Mouse (Mus musculus) heart, embryonic 16.5 days (tissue): ENCODE results near the gene Adam1a. TPM values are rescaled to one million over a fixed set of nuclear protein-coding genes. Genes with fewer than 3 reads are reported as not detected.

Experiments
- ATAC-seq: fragments of 200-750 bp; cut with Nextera tagmentation; replicated peaks from 2 replicates; pipeline ENCODE4 v1.8.0; 2017; ENCODE audit warnings: moderate number of reproducible peaks; ENCODE audit not compliant: insufficient read depth, low FRiP score; ENCODE audit errors: extremely low read depth
- H3K27ac ChIP-seq: fragments of 300-500 bp; sonication (generic); 2 replicates; pipeline ENCODE4 v1.5.1; 2014; ENCODE audit warnings: mild to moderate bottlenecking, low read length, control low read depth, moderate library complexity
- H3K27me3 ChIP-seq: fragments of 300-500 bp; sonication (generic); 2 replicates; pipeline ENCODE4 v1.6.1; 2014; ENCODE audit warnings: low read length, mixed read lengths; ENCODE audit not compliant: control insufficient read depth, insufficient read depth
- H3K36me3 ChIP-seq: fragments of 300-500 bp; sonication (generic); 2 replicates; pipeline ENCODE4 v1.6.1; 2014; ENCODE audit not compliant: control insufficient read depth, insufficient read depth
- H3K4me1 ChIP-seq: fragments of 300-500 bp; sonication (generic); 2 replicates; pipeline ENCODE4 v1.6.1; 2014; ENCODE audit warnings: low read length, mixed read lengths; ENCODE audit not compliant: control insufficient read depth, insufficient read depth
- H3K4me2 ChIP-seq: fragments of 300-500 bp; sonication (generic); 2 replicates; pipeline ENCODE4 v1.6.1; 2014; ENCODE audit warnings: low read depth, mild to moderate bottlenecking, control low read depth, low read length
- H3K4me3 ChIP-seq: fragments of 300-500 bp; sonication (generic); 2 replicates; pipeline ENCODE4 v1.5.1; 2014; ENCODE audit warnings: mild to moderate bottlenecking, control low read depth, low read length
- H3K9ac ChIP-seq: fragments of 300-500 bp; sonication (generic); 2 replicates; pipeline ENCODE4 v1.6.1; 2014; ENCODE audit warnings: low read length, control low read depth
- H3K9me3 ChIP-seq: fragments of 300-500 bp; sonication (generic); replicated peaks from 2 replicates; pipeline ENCODE4 v1.6.1; 2016; ENCODE audit warnings: low read length; ENCODE audit not compliant: control insufficient read depth
- WGBS: fragments of 180-500 bp; shearing (Covaris S2); extraction: QIAGEN DNeasy Blood & Tissue Kit; methylation state at CpG from one replicate; pipeline ENCODE4 v1.1.7; 2014; 5-methylcytosine and 5-hydroxymethylcytosine counted together
- polyA plus RNA-seq: library from polyadenylated mRNA; unstranded; fragments of >200 nt; fragmentation: Nextera tagmentation; extraction: Ambion mirVana; gene quantifications from 2 replicates; pipeline ENCODE4 v1.2.1, GENCODE M21; 2015

Adam1a gene
- 0.54 and 1.3 TPM in 2 replicates for polyA plus RNA-seq

DNA sequence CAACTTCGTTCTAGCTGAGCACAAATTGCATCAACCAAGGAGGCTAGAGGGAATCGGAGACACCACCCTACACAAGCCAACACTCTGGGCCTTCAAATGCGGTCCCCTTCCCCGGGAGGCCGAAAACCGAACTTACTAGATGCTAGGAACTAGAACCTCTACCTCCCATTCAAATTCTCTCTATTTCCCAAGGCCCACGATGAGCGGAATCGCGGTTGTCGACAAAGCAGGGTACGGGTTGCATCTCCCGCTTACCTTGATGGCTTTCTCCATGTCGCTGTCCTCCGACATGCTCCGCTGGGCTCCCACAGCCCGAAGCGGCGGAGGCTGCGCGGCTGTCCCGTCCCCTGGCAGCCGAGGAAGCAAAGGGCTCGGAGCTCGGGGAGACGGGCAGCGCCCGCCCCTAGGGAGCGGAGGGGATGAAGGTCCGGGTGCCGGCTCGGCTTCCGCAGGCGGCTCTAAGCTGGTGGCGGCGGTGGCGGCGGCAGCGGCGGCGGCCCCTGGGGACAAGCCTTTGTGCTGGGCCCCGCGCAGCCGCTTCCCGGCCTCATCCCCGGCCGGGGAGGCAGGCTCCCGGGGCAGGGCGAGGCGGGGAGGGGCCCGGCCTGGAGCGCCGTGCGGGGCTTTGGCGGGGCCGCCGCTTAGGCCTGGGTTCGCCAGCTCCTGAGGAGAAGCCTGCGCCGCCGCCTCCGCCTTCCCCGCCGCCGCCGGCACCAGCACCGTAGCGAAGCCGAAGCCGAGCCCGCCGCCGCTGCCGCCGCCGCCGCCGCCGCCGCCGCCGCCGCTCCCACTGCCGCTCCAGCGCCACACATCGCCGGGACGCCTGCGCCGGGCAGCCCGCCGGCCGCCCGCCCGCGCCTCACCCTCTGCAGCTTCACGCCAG lies at the start of gene Adam1a, which contains the start of gene Gm42878:
Gene Adam1a, minus strand, starts transcription at position 573 of the 883 bp plus-strand sequence.
Gene Gm42878, minus strand, starts transcription at position 573 of the 883 bp plus-strand sequence.
- Histone ChIP-seq H3K4me3 (peak within 1 kb of the TSS; percentile 72), H3K27ac (peak within 1 kb of the TSS; percentile 93), H3K9me3 (0 out of 2 replicates have a peak, but pooled peaks cover 2% of the 10 kb centered on the region), H3K4me1 (peaks cover 19% of the 10 kb centered on the region), H3K9ac (peak within 1 kb of the TSS; percentile 89), H3K4me2 (peak within 1 kb of the TSS; percentile 96), H3K36me3 (no peaks in the 10 kb centered on the region), H3K27me3 (no peaks in the 10 kb centered on the region)
- peak; percentile 66 for ATAC-seq
- WGBS: under 1% methylated on average over 42 of the region's 97 CpGs

DNA sequence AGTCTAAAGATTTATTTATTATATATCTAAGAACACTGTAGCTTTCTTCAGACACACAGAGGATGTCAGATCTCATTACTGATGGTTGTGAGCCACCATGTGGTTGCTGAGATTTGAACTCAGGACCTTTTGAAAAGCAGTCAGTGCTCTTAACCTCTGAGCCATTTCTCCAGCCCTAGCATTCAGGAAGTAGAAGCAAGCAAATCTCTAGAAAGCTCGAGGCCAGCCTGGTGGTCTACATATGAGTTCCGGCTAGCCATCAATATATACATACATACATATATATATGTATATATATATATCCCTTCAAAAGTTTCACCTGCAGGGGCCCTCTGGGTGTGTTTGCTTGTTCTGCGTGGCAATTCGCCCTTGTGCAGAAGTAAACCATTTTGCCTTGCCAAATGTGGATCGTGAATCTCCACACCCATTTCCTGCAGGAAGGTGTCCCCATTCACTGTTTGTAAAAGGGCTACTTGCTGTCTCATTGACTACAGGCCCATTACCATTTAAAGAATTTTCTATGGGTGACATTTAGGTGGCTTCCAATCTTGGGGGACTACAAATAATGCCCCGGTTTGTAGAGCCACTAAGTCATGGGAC lies 49.5 kb upstream of the Adam1a start:
- H3K9ac ChIP-seq: no peak overlapping the region
- peaks cover 11% of the 10 kb centered on the region for H3K4me1 ChIP-seq
- ATAC-seq: no peak
- no peak overlapping the region for H3K4me2 ChIP-seq
- no peaks in the 10 kb centered on the region for H3K9me3 ChIP-seq
- H3K4me3 ChIP-seq: no peak overlapping the region
- H3K27me3 ChIP-seq: no peaks in the 10 kb centered on the region
- H3K27ac ChIP-seq: no peak overlapping the region
- no peaks in the 10 kb centered on the region for H3K36me3 ChIP-seq
- WGBS: 84% methylated on average over 6 of the region's 6 CpGs

DNA sequence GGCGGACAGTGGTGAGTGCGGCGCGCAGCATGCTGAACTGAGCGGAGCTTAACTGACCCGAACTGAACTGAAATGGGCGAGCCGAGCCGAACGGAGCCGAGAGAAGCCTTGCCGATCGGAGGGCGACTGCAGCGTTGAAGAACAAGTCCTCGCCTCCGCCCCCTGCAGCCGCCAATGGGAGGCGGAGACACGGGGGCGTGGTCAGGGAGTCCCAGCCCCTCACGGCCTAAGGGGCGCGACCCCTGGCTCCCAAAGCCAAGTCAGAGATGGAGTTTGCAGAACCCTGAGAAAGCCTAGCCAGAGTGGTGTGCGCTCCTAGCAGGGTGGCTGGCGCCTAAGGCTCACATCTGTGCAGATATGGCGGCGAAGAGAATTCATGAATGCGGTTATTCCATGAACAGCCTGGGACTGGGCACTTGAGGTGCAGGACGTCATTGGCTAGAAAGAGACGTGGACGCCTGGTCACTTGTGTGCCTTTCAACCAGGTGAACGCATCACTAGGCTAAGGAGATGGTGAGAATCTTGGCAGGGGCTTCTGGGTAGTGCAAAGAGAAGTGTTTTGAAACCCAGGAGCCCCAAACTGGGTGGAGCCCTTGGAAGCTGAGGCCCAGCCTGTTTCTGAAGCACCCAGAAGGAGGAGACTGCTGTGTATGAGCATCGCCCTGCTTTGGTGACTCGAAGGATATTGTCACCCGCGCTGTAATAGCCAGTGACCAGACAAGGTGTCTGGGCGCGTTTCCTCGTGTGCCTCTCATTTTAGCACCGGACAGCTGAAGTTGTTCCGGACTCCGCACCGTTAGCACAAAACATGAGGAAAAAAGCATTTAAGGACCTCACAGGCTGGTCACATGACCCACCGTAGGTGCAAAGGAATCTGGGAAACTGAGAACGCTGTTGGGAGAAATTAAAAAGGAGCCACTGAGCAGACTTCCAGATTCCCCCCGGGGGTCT lies 48.4 kb upstream of the Adam1a start, which contains the start of gene Aldh2:
Gene Aldh2, minus strand, starts transcription at position 374 of the 951 bp plus-strand sequence.
- H3K27ac ChIP-seq: peak within 1 kb of the TSS; percentile 40
- peak; percentile 87 for ATAC-seq
- H3K4me2 ChIP-seq: peak within 1 kb of the TSS; percentile 98
- H3K9ac ChIP-seq: peak within 1 kb of the TSS; percentile 86
- no peaks in the 10 kb centered on the region for H3K9me3 ChIP-seq
- peak within 1 kb of the TSS; percentile 84 for H3K4me3 ChIP-seq
- H3K27me3 ChIP-seq: no peaks in the 10 kb centered on the region
- H3K4me1 ChIP-seq: peaks cover 11% of the 10 kb centered on the region
- H3K36me3 ChIP-seq: no peaks in the 10 kb centered on the region
- WGBS: 4% methylated on average over 47 of the region's 47 CpGs

DNA sequence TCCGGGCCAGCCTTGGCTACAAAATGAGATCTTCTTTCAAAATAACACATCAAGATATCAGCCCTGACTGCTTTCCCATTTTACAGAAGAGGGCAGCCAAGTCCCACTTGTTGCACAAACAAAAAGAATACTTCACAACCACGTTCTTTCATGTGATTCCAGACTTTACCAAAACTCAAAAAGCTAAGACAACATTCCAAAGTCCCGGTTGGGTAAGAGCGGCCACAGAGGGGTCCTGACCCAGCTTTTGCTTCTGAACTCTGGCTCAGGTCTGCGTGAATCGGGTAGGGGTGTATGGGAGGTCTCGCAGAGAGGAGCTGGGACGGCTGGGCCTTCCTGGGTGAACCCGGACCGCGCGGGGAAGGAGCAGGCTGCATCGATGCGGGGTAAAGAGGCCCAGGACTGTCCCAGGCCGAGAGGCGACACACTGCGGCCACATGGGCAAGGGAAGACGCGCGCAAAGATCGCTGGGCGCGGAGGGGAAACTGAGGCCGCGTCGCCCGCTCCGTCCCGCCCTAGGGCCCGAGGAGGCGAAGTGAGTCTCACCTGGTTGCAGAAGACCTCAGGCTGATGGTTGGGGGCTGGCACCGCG lies 47.6 kb upstream of the Adam1a start:
- Histone ChIP-seq H3K27ac (peak overlapping the region; percentile 40), H3K9ac (peak overlapping the region; percentile 86)
- ATAC-seq: peak; percentile 50

DNA sequence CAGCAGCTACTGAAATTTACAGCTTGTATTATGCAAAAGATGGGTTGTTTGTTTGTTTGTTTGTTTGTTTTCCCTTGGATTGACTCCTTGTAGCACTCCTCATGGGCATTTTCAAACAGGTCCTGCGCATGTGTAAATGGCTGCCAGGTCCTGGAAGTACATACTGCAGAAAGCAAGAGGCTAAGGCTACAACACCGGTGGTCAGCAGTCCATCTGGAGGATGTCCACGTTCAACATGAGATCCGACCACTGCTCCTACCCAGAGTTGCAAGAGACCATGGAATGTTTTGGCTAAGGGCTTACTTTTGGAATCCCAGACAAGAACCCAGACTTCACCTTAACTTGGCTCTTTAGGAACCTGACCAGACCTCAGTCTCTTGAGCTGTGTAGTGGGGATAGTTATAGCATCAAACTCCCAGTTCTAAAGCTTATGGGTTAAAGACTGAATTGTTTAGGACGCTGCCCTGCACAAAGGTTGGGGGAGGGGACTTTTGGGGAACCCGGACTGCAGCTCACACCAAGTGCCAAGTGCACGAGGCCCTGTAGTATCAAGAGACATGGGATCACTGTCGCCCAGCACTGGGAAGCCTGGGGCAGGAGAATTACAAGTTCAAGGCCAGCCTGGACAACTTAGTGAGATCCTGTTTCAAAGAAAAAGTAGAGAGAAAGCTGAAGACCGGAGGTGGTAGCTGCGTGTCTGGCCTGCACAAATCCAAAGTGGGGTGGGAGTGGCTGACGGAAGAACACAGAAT lies 47.0 kb upstream of the Adam1a start:
- H3K27ac ChIP-seq: no peak overlapping the region
- H3K4me2 ChIP-seq: peak overlapping the region; percentile 98
- WGBS: 68% methylated on average over 11 of the region's 11 CpGs
- H3K9ac ChIP-seq: no peak overlapping the region
- H3K9me3 ChIP-seq: no peaks in the 10 kb centered on the region
- no peaks in the 10 kb centered on the region for H3K36me3 ChIP-seq
- H3K4me1 ChIP-seq: peaks cover 11% of the 10 kb centered on the region
- H3K27me3 ChIP-seq: no peaks in the 10 kb centered on the region
- H3K4me3 ChIP-seq: peak overlapping the region; percentile 84
- ATAC-seq: no peak

More for the DNA sequence above, 47.6 kb upstream of the Adam1a start:
- H3K27me3 ChIP-seq: no peaks in the 10 kb centered on the region
- WGBS: 5% methylated on average over 33 of the region's 33 CpGs
- H3K36me3 ChIP-seq: no peaks in the 10 kb centered on the region
- H3K4me3 ChIP-seq: peak overlapping the region; percentile 84
- peaks cover 11% of the 10 kb centered on the region for H3K4me1 ChIP-seq
- no peaks in the 10 kb centered on the region for H3K9me3 ChIP-seq
- peak overlapping the region; percentile 98 for H3K4me2 ChIP-seq

- Histone ChIP-seq H3K27me3 (no peaks in the 10 kb centered on the region), H3K9ac (no peak overlapping the region), H3K9me3 (no peaks in the 10 kb centered on the region), H3K4me2 (peak overlapping the region; percentile 35; the same call in 1 of the 2 replicates), H3K4me1 (peaks cover 16% of the 10 kb centered on the region), H3K27ac (no peak overlapping the region), H3K36me3 (no peaks in the 10 kb centered on the region), H3K4me3 (no peak overlapping the region)
- 49% methylated on average over 11 of the region's 11 CpGs for WGBS
- ATAC-seq: no peak
Observed at GRCm38 (mm10) chr5:121591417-121592063, 46.3 kb upstream of the Adam1a start.

GRCm38 (mm10) chr5:121589928-121590327 lies 44.6 kb upstream of the Adam1a start:
- H3K27me3 ChIP-seq: no peaks in the 10 kb centered on the region
- no peak overlapping the region for H3K4me3 ChIP-seq
- no peak for ATAC-seq
- no peaks in the 10 kb centered on the region for H3K36me3 ChIP-seq
- no peak overlapping the region for H3K4me2 ChIP-seq
- 74% methylated on average over 6 of the region's 6 CpGs for WGBS
- H3K9ac ChIP-seq: no peak overlapping the region
- peaks cover 17% of the 10 kb centered on the region for H3K4me1 ChIP-seq
- H3K27ac ChIP-seq: no peak overlapping the region
- H3K9me3 ChIP-seq: no peaks in the 10 kb centered on the region
